Mouse (Mus musculus) cortical plate, adult 2 months (tissue): ENCODE data around the gene Marveld1.

Experiments used
- CTCF ChIP-seq: fragments of 200-500 bp; IDR thresholded peaks from 2 replicates; pipeline ENCODE4 v1.5.1; 2011; ENCODE audit warnings: mild to moderate bottlenecking, control low read depth, low read length; ENCODE audit not compliant: insufficient read depth; ENCODE audit errors: extremely low read depth
- POLR2A ChIP-seq: fragments of 200-500 bp; IDR thresholded peaks from 2 replicates; pipeline ENCODE4 v1.6.1; 2011; ENCODE audit warnings: mild to moderate bottlenecking, low read length, control low read depth; ENCODE audit not compliant: insufficient read depth; ENCODE audit errors: extremely low read depth

- TF ChIP-seq CTCF (no peak), POLR2A (no peak)
Measured at GRCm38 (mm10) chr19:42145210-42145609, 2.0 kb upstream of the Marveld1 start.
